Mouse (Mus musculus): ENCODE data around the gene Shkbp1.

Shkbp1 gene

DNA sequence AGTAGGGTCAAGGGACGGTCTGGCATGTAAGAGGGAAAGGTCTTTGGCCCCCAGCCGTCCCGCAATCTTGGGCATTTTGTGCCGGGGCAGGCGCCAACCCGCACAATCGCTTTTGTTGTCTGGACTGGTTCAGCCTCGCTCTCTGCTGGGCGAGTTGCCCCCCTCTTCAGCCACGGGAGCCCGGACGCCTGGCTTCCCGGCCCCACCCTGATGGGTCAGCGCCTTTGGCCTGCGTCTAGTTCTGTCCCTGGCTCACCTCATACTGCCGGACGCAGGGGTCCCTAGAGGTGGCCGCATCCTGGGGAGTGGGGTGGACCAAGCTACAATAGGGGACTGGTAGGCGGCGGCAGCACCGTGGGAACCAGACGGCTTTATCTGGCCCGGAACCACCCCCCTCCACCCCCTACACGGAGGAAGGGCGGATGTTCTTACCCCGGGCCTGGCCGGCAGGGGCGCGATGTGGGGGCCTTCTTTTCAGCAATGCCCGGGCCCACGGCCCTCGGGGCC lies 21.4 kb downstream of the Shkbp1 start:
- DNase-seq (ENCODE audit: low spot score in 2 of 2), result peak in 1 of 2 experiments; percentile 39

DNA sequence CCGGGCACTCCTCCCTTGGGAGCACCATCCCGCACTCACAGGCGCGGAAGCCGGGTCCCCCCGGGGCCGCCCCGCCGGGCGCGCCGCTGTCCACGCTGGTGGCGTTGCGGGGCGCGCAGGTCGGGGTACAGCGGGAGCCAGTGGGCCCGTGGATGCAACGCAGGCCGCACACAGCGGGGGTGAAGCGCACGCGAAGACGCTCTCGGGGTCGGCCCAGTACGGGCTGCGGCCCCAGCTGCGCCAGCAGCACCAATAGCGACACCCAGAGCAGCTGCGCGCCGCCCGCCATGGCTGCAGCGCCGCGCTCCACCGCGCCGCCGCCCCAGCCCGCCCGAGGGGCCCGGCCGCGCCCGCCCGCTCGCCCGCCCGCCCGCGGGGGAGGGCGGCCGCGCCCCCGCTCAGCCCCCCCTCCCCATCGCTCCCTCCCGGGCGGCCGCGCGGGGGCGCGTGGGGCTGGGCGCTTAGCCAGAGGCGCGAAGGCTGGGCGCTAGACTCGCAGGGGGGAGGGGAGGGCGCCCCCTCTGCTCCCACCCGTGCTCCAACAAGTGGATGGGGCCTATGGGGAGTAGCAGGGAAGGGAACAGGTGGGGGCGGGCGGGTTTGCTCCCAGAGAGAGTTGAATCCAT lies 22.4 kb downstream of the Shkbp1 start:
- no peak for DNase-seq (ENCODE audit: low spot score in 2 of 2)

DNA sequence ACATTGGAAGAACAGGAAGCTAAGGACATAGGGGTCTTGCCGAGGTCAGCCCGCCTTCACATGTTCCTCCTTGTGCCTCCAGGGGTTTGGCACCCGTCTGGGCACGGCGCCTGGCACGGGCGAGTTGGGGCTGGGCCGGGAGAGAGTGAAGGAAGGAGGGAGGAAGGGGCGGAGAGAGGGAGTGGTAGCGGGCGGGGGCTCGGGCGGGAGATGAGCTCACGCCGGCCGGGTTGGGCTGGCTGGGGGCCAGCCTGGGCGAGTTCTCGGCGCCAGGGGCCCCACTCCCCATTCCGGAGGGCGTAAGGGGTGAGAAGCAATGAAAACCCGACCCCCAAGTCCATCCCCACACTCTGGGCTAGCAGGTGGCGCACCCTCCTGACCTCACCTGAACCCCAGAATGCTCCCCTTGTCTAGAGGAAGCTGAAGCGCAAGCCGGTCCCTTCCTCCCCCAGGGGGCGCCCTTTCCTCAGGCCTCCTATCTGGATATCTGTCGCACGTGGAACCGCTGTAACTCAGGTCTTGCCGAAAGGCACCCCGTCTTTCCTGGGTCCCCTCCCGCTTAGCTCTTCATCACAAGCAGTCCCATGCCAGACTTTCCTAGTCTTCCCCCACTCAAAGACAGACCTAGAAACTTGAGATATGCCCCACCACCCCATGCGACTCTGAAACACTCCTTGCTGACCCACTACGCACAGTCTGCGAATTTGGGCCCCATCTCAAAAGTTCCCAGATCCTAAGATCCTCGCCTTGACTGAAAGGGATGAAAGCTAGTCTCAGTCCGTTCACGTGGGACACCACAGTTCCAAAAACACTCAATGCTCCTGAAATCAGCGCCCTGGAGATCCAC lies 23.2 kb downstream of the Shkbp1 start:
- DNase-seq (ENCODE audit: low spot score in 2 of 2), result peak; percentile 86 to 97

DNA sequence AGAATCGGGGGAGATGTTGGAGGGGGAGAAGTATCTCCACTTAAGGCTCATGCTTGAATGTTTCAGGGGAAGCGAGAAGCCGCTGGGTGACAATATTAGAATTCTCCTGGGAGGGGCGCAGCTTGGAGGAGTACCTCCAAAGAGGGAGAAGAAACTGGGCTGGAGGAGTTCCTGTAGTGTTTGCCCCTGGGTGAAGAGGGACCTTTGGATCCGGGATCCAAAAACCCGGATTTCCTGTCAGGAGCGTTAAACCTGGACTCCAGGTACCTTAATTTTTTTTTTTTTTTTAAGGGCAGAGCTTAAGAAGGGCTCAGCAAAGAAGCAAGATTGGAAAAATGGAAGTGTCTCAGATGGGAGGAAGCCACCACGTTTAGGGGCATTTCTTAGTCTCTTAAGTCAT lies 24.0 kb downstream of the Shkbp1 start:
- no peak for DNase-seq (ENCODE audit: low spot score in 2 of 2)

DNA sequence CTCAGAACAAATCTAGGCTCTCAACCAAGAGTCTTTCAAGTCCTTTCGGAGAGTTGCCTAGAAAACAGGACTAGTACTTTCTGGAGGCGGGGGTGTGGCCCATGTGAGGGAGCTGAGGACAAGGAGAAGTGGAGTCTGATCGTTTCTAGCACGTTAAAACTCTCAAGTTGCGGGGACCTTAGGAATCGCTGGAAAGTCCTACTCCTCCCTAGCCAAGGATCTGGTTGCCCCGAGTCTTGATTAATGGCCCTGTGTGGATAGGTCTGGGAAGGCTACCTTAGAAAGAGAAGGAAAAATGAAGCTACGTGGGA lies 24.3 kb downstream of the Shkbp1 start:
- no peak for DNase-seq (ENCODE audit: low spot score in 2 of 2)

DNA sequence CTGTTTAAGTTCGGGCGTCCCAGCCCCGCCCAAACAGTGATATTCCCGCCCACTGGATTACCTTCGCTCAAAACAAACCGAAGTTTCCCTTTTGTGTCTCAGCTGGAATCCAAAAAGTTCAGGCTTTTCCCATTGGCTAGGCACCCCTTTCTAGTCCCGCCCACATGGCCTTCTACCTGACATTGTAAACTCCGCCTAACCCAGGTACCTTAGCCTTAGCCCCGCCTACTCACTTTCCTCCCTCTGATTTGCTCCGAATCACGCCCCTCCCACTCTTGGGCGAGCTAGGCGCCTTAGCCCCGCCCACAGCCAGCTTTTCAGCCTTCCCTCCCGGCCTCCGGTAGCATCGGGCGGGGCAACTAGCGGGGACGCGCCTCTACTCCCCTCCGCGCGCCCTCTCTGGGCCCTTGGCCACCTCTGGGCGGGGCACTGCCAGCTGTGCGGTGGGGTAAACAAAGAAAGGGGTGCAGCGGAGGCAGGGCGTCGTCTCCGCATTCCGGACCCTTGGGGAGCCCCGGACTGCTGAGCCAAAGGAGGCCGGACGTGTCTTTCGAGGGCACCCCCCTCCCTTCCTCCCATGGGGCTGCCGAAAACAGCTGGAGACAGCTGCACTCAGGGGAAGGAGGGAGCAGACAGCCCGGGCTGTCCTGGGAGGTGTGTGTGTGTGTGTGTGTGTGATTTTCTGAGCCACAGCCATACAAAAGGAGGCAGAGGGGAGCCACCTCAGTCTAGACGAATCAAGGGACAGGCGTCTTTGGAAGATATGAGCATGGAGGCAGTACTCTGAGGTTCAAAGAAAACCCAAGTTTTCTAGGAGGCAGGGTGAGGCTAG lies 24.9 kb downstream of the Shkbp1 start:
- peak; percentile 87 to 91 for DNase-seq (ENCODE audit: low spot score in 2 of 2)

DNA sequence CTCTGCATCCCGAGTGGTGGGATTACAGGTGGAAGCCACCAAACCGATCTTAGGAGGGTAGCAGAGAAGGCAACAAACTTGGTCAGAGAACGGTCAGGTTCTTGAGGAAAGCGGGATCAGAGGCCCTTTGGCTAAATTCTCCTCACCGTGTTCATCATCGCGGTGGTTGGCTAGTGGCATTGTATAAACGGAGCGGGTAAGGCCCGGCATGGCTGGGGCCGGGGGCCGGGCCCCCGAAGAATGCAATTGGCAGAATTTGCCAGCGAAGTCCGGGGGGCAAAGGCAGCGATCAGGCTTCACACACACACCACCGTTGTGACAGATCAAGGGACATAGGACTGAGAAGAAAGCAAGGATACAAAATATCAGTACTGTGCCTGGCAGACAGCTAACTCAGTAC lies 25.8 kb downstream of the Shkbp1 start:
- DNase-seq (ENCODE audit: low spot score in 2 of 2), result no peak

DNA sequence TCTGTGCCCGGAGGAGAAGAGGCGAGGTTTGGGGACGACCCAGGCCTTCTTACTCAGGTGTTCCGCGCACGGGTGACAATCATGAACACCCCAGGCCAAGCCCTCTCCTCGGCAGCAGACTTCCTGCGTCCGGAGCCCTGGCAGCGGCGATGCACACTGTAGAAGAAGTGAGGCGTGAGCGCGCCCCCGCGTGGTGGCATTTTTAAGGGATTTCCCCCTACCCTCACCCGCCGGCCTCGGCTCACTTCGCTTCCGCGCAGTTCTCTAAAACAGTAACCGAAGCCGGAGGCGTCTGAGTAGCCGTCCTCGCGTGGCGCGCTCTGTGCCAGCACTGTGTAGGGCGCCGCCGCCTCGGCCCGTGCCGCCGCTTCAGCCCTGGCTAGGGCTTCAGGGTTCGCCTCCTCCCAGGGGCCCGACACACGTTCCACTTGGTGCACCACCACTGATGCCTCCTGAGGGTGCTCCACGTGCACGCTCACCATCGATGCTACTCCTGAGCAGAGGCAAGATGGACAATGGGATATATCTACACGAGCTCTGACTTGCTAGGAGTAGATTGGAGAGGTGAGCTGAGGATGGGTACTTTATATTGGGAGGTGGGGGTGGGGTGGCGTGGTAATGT lies 26.4 kb downstream of the Shkbp1 start:
- peak; percentile 84 to 95 for DNase-seq (ENCODE audit: low spot score in 2 of 2)

DNA sequence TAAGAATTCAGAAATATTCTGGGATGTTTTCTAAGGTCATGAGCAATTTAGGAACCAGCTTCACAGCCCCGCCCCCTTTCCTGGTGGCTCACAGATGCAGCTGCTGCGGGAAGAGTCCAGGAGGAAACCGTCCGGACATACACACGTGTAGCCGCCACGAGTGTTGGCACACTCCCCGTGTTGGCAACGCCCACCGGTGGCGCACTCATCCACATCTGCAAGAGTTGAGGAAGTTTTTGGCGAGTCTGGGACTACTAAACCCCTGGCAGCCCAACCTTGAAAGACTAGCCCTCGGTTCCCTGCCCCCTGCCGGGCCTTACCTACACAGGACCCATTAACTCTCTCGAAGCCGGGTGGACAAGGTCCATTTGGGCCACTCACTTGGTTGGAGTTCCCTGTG lies 27.2 kb downstream of the Shkbp1 start:
- no peak for DNase-seq (ENCODE audit: low spot score in 2 of 2)

DNA sequence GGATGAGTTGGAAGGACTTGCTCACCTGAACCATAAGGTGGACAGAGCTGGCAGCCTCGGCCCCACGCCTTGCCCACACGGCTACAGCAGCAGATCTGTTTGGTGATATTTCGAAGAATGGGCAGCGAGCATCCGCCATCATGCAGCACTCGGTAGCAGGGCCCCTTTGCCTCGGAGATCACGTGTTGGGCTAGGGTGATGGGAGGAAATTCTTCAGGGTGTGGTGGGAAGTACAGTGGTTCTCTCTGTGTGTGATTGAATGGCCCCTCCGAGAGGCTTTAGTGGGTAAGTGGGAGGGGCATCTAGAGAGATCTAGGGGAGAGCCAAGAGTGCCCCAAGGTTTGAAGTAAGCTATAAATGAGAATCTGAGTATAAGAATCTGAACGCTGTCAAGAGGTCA lies 27.7 kb downstream of the Shkbp1 start:
- DNase-seq (ENCODE audit: low spot score in 2 of 2), result no peak

DNA sequence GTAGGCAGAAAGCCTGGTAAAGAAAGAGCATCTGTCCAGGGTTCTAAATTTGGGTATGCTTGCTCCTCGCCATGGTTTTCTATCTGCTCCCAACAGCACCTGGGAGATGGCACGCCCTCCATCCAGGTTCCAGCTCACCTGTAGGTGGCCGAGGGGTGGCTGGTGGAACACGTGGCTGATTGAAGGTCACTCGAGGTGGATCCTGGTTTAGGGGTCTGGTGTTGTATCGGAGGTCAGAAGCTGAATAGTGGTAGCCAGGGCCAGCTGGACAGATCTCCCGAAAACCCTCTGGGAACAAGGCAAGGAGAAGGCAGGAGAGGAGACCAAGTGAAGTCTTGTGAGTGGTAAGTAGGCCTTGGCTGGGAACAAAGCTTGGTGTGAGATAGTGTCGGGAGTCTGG lies 28.3 kb downstream of the Shkbp1 start:
- no peak for DNase-seq (ENCODE audit: low spot score in 2 of 2)

DNA sequence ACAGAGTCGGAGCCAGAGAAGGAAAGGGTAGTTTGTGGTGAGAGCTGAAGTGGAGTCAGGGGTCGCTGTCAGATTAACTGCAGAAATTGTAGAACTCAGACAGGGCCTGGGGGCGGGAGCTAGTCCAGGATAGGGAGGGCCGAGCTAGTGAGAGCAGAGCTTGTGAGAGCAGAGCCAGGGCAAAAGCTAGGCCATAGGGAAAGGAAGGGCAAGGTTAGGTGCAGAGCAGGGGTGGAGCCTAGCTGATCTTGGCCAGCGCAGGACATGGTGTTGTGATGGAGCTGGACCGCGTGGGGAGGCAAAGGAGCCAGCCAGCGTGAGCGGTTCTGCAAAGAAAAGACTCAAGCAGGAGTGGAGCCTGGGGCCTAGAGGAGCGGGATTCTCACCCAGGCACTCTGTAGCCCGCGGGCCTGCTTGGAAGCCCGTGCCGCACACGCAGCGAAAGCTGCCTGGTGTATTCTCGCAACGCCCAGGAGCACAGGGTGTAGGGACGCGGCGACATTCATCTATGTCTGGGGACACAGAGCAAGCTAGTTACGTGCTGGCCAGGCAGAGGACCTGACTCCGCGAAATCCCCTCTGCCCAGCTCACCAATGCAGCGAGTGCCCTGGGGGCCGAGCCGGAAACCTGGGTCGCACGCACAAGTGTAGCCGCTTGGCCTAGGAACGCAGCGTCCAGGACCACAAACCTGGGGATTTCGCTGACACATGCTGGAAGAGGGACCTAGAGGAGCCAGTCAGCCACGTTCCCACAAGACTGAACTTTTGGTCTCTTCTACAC lies 29.5 kb downstream of the Shkbp1 start:
- DNase-seq (ENCODE audit: low spot score in 2 of 2), result no peak

DNA sequence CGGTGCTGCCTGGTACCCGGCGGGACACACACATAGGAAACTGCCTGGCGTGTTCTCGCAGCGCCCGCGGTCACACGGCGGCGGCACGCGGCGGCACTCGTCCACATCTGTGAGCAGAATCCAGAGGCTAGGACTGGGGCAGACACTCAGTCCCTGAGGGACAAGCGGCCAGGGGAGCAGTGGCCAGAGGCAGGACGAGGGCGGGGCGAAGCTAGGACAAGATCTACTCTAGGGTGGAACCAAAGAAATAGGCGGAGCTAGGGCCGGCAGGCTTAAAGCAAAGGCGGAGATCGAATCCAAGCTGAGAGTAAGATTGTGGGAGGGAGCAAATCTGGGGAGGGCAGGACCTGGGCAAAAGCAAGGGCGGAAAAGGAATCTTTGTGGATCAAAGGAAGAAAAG lies 30.1 kb downstream of the Shkbp1 start:
- DNase-seq (ENCODE audit: low spot score in 2 of 2), result peak in 1 of 2 experiments; percentile 62

DNA sequence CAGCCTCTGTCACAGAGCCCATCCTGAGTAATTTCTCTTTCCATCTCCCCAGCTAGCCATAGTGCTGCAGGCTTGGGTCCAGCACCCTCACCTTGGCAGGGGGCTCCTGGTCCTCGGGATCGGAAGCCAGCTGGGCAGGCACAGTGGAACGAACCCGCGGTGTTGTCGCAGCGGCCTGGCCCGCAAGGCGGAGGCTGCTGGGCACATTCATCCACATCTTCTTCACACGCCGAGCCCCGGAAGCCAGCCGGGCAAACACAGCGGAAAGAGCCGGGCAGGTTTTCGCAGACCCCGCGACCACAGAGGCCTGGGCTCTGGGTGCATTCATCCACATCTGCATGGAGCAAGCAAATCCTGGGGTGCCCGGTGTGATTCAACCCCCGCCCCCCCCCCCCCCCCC lies 30.9 kb downstream of the Shkbp1 start:
- no peak for DNase-seq (ENCODE audit: low spot score in 2 of 2)

DNA sequence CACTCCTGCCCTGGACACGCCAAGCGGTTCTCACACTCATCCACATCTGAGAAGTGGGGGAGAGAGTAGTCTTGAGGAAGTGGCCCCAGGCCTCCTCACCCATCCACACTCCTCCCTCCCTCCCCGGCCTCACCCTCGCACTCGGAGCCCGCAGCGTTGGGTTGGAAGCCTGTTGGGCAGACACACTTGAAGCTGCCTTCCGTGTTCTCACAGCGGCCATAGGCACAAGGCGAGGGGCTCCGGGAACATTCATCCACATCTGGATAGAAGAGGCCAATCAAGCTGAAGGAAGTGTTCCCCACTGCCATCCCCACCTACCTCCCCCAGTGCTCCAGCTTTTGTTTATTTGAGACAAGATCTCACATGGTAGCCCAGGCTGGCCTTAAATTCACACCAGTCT lies 31.7 kb downstream of the Shkbp1 start:
- DNase-seq (ENCODE audit: low spot score in 2 of 2), result no peak

DNA sequence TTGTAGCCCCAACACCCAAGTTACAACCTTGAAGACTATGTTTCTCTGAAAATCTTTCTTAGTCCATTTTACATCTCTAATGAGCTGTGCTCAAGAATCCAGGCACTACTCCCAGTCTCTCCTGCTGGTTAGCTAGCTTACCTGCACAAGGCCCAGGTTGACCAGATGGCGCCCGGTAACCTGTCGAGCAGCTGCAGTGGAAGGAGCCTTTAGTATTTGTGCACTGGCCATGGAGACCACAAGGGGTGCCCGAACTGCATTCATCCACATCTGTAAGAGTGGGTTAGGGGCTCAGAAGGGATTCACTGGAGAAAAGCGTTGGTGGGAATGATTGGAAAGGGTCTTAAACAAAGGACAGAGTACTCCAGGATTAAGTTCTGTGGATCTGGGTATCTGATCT lies 32.8 kb downstream of the Shkbp1 start:
- no peak for DNase-seq (ENCODE audit: low spot score in 2 of 2)

DNA sequence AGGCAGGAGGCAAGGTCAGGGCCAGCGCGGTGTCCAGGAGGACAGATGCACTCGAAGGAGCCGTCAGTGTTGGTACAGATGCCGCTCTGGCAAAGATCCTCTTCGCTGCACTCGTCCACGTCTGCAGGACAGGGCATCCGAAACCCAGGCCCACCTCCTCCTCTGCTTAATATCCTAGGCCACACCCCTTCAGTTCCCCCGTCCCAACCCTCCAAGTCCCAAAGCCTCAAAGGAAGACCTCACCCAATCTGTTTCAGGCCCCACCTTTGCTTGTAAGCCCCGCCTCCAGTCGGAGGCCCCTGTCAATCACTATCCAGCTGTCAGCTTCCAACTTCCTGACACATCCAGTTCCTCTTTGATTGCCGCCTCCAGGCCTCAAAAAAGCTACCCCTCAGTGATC lies 33.5 kb downstream of the Shkbp1 start:
- no peak for DNase-seq (ENCODE audit: low spot score in 2 of 2)

DNA sequence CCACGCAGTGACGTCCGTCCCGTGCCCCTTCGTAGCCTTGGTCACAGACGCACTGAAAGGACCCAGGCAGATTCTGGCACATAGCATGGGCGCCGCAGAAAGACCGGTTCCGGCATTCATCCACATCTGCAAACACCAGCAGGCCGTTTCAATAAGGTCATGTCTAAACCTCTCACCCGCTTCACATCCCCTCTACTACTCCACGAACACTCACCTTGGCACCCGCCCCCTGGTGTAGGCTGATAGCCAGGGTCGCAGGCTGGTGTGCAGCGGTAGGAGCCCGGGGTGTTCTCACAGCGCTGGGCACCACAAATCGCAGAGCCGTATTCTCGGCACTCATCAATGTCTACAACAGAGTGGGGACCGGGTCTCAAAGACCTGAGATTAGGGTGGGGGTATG lies 36.4 kb downstream of the Shkbp1 start:
- DNase-seq (ENCODE audit: low spot score in 2 of 2), result no peak

DNA sequence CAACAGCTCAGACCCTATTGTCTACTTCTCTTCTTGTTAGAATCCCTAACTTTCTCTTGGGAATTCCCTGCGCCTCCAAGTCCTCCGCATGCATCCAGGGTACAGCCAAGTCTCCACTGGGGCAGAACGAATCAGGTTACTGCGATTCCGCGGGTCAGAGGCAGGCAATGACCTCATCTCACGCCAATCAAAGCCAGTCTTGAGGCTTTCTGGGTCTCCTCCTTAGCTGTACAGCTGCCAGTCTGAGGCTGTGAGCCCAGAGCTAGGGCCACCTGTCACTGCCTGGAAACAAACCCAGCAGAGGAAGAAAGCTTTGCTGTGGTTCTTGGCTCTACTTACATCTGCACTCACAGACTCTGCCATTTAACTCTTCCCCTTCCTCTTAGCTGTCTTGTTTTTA lies 39.9 kb downstream of the Shkbp1 start:
- DNase-seq (ENCODE audit: low spot score in 2 of 2), result no peak

DNA sequence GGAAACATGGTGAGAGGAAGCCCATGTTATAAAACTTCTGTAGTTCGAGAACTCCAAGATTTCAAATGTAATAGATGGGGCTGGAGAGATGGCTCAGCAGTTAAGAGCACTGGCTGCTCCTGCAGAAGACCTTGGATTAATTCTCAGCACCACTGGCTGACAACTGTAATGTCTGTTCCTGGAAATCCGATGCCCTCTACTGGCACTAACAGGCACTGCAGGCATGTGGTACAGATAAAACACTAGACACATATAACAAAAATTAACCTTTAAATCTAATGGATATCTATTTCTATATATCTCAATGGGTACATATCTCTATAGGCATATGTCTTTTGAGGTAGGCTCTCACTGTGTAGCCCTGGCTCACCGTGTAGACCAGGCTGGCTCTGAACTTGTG lies 41.4 kb downstream of the Shkbp1 start:
- no peak for DNase-seq (ENCODE audit: low spot score in 2 of 2)

DNA sequence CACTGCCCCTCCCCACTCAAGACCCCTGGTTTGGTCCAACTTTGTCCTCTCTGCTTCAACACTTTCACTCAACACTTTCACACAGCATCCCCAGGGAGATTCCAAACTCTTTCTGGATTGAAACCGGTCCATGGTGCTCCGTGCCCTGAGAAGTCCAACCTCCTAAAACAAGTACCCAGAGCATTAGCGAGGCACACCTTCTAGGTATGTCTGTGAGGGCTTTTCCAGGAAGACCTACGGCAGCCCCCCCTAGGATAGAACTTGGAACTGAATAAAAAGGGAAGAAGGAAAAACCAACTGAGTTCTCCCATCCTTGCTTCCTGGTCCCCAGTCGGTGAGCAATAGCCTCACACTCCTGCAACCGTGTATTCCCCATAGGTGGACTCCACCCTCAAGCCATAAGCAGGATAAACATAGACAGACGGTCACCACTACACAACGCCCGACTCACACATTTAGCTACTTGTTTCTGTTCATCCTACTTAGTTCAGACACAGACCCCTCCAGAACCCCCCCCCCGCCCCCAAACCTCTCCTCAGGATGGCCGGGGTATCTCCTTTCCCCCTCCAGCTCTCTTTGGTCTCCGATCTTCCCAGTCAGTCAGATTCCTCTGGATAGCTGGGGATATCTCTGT lies 44.1 kb downstream of the Shkbp1 start:
- no peak for DNase-seq (ENCODE audit: low spot score in 2 of 2)
